Mouse (Mus musculus) heart, embryonic 10.5 days (tissue): ENCODE data around the gene Nxnl2. TPM values are rescaled to one million over a fixed set of nuclear protein-coding genes. Genes with fewer than 3 reads are reported as not detected.

ENCODE experiments used
- DNase-seq: peaks from one replicate; pipeline ENCODE4 v3.0.0-alpha.2; 2017; ENCODE audit warnings: low spot score
- H3K27ac ChIP-seq: fragments of 300-500 bp; sonication (generic); 2 replicates; pipeline ENCODE4 v1.5.1; 2016; ENCODE audit warnings: mild to moderate bottlenecking
- H3K27me3 ChIP-seq: fragments of 300-500 bp; sonication (generic); 2 replicates; pipeline ENCODE4 v1.6.1; 2016; ENCODE audit warnings: mild to moderate bottlenecking; ENCODE audit not compliant: poor library complexity, insufficient read depth, severe bottlenecking
- H3K36me3 ChIP-seq: fragments of 300-500 bp; sonication (generic); 2 replicates; pipeline ENCODE4 v1.6.1; 2016; ENCODE audit warnings: mild to moderate bottlenecking, moderate library complexity
- H3K4me1 ChIP-seq: fragments of 300-500 bp; sonication (generic); 2 replicates; pipeline ENCODE4 v1.6.1; 2016; ENCODE audit warnings: mild to moderate bottlenecking
- H3K4me3 ChIP-seq: fragments of 300-500 bp; sonication (generic); 2 replicates; pipeline ENCODE4 v1.5.1; 2016; ENCODE audit warnings: mild to moderate bottlenecking, moderate library complexity
- H3K9me3 ChIP-seq: fragments of 300-500 bp; sonication (generic); 2 replicates; pipeline ENCODE4 v1.6.1; 2016; ENCODE audit warnings: mild to moderate bottlenecking, moderate library complexity
- WGBS: fragments of 180-500 bp; shearing (Covaris S2); methylation state at CpG from one replicate; pipeline ENCODE4 v1.1.7; 2016; 5-methylcytosine and 5-hydroxymethylcytosine counted together
- polyA plus RNA-seq: library from polyadenylated mRNA; unstranded; fragments of >200 nt; fragmentation: Nextera tagmentation; extraction: Ambion mirVana; gene quantifications from 2 replicates; pipeline ENCODE4 v1.2.1, GENCODE M21; 2016

Gene Nxnl2
- polyA plus RNA-seq, result 0.26 and 0.53 TPM in 2 replicates

GRCm38 (mm10) chr13:51170691-51171680 is at the start of gene Nxnl2:
Gene Nxnl2, plus strand, starts transcription at chr13:51171022.
- Histone ChIP-seq H3K4me1 (peaks cover 35% of the 10 kb centered on the region), H3K27ac (peak within 1 kb of the TSS; percentile 62), H3K27me3 (peaks cover 16% of the 10 kb centered on the region), H3K36me3 (no peaks in the 10 kb centered on the region), H3K4me3 (peak within 1 kb of the TSS; percentile 73), H3K9me3 (no peaks in the 10 kb centered on the region)
- peak; percentile 83 for DNase-seq
- WGBS, result under 1% methylated on average over 64 of the region's 64 CpGs

- H3K4me3 ChIP-seq, result no peak overlapping the region
- H3K4me1 ChIP-seq, result peaks cover 67% of the 10 kb centered on the region
- no peak for DNase-seq
- peak overlapping the region; percentile 49; the same call in 1 of the 2 replicates for H3K27ac ChIP-seq
- peaks cover 14% of the 10 kb centered on the region for H3K36me3 ChIP-seq
- WGBS, result 9% methylated on average over 1 of the region's 1 CpGs
- H3K9me3 ChIP-seq, result no peaks in the 10 kb centered on the region
- H3K27me3 ChIP-seq, result no peaks in the 10 kb centered on the region
These were observed 48.9 kb upstream of the Nxnl2 start for GRCm38 (mm10) chr13:51121966-51122365.

GRCm38 (mm10) chr13:51122771-51123170 is 48.1 kb upstream of the Nxnl2 start:
- Histone ChIP-seq H3K27ac (no peak overlapping the region), H3K4me1 (peaks cover 75% of the 10 kb centered on the region), H3K9me3 (no peaks in the 10 kb centered on the region), H3K36me3 (peaks cover 14% of the 10 kb centered on the region), H3K4me3 (no peak overlapping the region), H3K27me3 (no peaks in the 10 kb centered on the region)
- 87% methylated on average over 8 of the region's 8 CpGs for WGBS
- no peak for DNase-seq

- no peaks in the 10 kb centered on the region for H3K27me3 ChIP-seq
- no peak overlapping the region for H3K4me3 ChIP-seq
- H3K4me1 ChIP-seq, result peaks cover 57% of the 10 kb centered on the region
- peaks cover 23% of the 10 kb centered on the region for H3K36me3 ChIP-seq
- WGBS, result 74% methylated on average over 8 of the region's 8 CpGs
- no peaks in the 10 kb centered on the region for H3K9me3 ChIP-seq
- H3K27ac ChIP-seq, result no peak overlapping the region
- DNase-seq, result no peak
These were observed 45.5 kb upstream of the Nxnl2 start for GRCm38 (mm10) chr13:51125357-51125756.

GRCm38 (mm10) chr13:51127906-51128305 is 42.9 kb upstream of the Nxnl2 start:
- H3K4me3 ChIP-seq, result no peak overlapping the region
- H3K4me1 ChIP-seq, result peaks cover 32% of the 10 kb centered on the region
- no peak overlapping the region for H3K27ac ChIP-seq
- no peaks in the 10 kb centered on the region for H3K9me3 ChIP-seq
- H3K36me3 ChIP-seq, result peaks cover 37% of the 10 kb centered on the region
- 46% methylated on average over 2 of the region's 2 CpGs for WGBS
- no peak for DNase-seq
- H3K27me3 ChIP-seq, result no peaks in the 10 kb centered on the region

GRCm38 (mm10) chr13:51128417-51128816 is 42.4 kb upstream of the Nxnl2 start:
- WGBS, result 66% methylated on average over 7 of the region's 7 CpGs
- H3K27me3 ChIP-seq, result no peaks in the 10 kb centered on the region
- H3K4me3 ChIP-seq, result no peak overlapping the region
- DNase-seq, result no peak
- H3K4me1 ChIP-seq, result peaks cover 32% of the 10 kb centered on the region
- no peak overlapping the region for H3K27ac ChIP-seq
- H3K9me3 ChIP-seq, result no peaks in the 10 kb centered on the region
- H3K36me3 ChIP-seq, result peaks cover 38% of the 10 kb centered on the region

GRCm38 (mm10) chr13:51131179-51131578 is 39.6 kb upstream of the Nxnl2 start:
- Histone ChIP-seq H3K9me3 (no peaks in the 10 kb centered on the region), H3K4me3 (no peak overlapping the region), H3K4me1 (peaks cover 19% of the 10 kb centered on the region), H3K27ac (no peak overlapping the region), H3K27me3 (no peaks in the 10 kb centered on the region), H3K36me3 (peaks cover 36% of the 10 kb centered on the region)
- WGBS, result 78% methylated on average over 10 of the region's 10 CpGs
- no peak for DNase-seq

- no peak for DNase-seq
- Histone ChIP-seq H3K27me3 (no peaks in the 10 kb centered on the region), H3K36me3 (peaks cover 42% of the 10 kb centered on the region), H3K4me3 (no peak overlapping the region), H3K27ac (no peak overlapping the region), H3K9me3 (no peaks in the 10 kb centered on the region), H3K4me1 (peaks cover 13% of the 10 kb centered on the region; the same call in 1 of the 2 replicates)
- WGBS, result 88% methylated on average over 4 of the region's 4 CpGs
These were observed 34.5 kb upstream of the Nxnl2 start for GRCm38 (mm10) chr13:51136315-51136714.

GRCm38 (mm10) chr13:51136996-51137701 is 33.7 kb upstream of the Nxnl2 start:
- DNase-seq, result no peak
- Histone ChIP-seq H3K27ac (no peak overlapping the region), H3K27me3 (no peaks in the 10 kb centered on the region), H3K4me3 (no peak overlapping the region), H3K9me3 (no peaks in the 10 kb centered on the region), H3K4me1 (peaks cover 13% of the 10 kb centered on the region; the same call in 1 of the 2 replicates), H3K36me3 (peaks cover 42% of the 10 kb centered on the region)
- 70% methylated on average over 2 of the region's 2 CpGs for WGBS

GRCm38 (mm10) chr13:51137702-51138031 is 33.2 kb upstream of the Nxnl2 start:
- no peak overlapping the region for H3K4me3 ChIP-seq
- peaks cover 38% of the 10 kb centered on the region for H3K36me3 ChIP-seq
- peaks cover 13% of the 10 kb centered on the region; the same call in 1 of the 2 replicates for H3K4me1 ChIP-seq
- H3K27ac ChIP-seq, result no peak overlapping the region
- H3K9me3 ChIP-seq, result no peaks in the 10 kb centered on the region
- no peak for DNase-seq
- H3K27me3 ChIP-seq, result no peaks in the 10 kb centered on the region

GRCm38 (mm10) chr13:51147106-51147505 is 23.7 kb upstream of the Nxnl2 start:
- WGBS, result 76% methylated on average over 1 of the region's 1 CpGs
- no peak overlapping the region for H3K4me3 ChIP-seq
- H3K9me3 ChIP-seq, result no peaks in the 10 kb centered on the region
- no peak overlapping the region for H3K27ac ChIP-seq
- H3K36me3 ChIP-seq, result peaks cover 57% of the 10 kb centered on the region
- DNase-seq, result no peak
- H3K27me3 ChIP-seq, result no peaks in the 10 kb centered on the region
- H3K4me1 ChIP-seq, result no peaks in the 10 kb centered on the region

- Histone ChIP-seq H3K9me3 (no peaks in the 10 kb centered on the region), H3K4me1 (peaks cover 11% of the 10 kb centered on the region; the same call in 1 of the 2 replicates), H3K27ac (no peak overlapping the region), H3K4me3 (no peak overlapping the region), H3K36me3 (peaks cover 61% of the 10 kb centered on the region), H3K27me3 (no peaks in the 10 kb centered on the region)
- 96% methylated on average over 4 of the region's 4 CpGs for WGBS
- no peak for DNase-seq
These were observed 17.7 kb upstream of the Nxnl2 start for GRCm38 (mm10) chr13:51152966-51153669.
